Mouse (Mus musculus) ovary, postnatal 14 days (tissue): ENCODE measurements around the gene Gm42688.

Source experiments
- DNase-seq: peaks from one replicate; pipeline ENCODE4 v3.0.0; 2022; ENCODE audit warnings: low spot score

The Gm42688 gene

DNA sequence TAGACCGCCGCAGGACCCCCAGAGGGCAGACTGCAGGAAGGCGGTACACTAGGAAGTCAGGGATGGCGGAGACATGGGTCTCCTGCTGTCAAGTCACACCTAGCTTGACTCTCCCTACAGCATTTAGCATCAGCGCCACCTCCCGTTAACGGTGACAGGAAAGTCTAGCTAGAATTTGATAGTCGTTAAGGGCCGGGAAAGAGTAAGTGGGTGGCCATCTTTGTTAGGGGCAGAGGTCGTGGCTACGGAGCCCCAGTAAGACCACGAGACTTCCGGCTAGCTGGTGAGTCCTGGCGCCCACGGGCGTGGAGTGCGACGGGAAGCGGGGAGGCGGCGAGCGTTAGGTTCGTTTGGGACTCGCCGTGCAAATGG, at the start of gene Gm42688, which contains the start of gene Ccdc142:
Gm42688 (plus strand) TSS at position 302 of the 372 bp plus-strand sequence.
Ccdc142 (plus strand) TSS at position 286 of the 372 bp plus-strand sequence.
- DNase-seq, result peak; percentile 69

DNA sequence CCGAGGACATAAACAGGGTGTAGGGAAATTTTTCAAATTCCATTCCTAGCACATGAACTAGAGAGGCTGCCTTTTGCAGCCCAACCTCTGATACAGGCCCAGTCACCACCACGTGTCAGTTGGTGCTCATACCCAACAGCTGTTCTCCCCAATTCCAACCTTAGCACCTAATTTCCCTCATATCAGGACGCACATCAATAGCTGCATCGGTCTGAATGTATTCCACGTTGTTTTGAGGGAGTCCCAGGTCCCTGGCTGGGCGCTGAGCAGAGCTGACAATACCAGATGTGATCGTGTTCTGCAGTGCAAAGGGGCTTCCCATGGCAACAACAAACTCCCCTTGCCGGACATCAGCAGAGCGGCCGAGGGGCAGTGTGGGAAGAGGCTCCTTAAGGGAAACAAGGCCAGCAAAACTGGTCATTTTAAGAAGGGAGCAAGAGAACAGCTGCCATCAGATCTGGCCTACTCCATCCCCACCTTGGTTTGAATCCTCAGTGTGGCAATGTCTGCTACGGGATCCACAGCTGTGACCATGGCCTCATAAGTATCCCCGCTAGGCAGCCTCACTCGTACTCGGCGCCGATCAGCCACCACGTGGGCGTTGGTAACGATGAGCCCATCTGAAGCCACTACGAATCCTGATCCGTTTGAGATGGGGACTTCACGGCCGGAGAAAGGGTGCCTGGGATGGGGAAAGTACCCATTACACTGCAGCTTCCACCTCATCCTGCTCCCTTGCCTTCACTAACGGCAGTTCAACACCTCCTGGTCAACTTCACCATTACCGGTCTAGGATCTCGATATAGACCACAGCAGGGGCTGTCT, 48.1 kb upstream of the Gm42688 start:
- DNase-seq, result no peak

DNA sequence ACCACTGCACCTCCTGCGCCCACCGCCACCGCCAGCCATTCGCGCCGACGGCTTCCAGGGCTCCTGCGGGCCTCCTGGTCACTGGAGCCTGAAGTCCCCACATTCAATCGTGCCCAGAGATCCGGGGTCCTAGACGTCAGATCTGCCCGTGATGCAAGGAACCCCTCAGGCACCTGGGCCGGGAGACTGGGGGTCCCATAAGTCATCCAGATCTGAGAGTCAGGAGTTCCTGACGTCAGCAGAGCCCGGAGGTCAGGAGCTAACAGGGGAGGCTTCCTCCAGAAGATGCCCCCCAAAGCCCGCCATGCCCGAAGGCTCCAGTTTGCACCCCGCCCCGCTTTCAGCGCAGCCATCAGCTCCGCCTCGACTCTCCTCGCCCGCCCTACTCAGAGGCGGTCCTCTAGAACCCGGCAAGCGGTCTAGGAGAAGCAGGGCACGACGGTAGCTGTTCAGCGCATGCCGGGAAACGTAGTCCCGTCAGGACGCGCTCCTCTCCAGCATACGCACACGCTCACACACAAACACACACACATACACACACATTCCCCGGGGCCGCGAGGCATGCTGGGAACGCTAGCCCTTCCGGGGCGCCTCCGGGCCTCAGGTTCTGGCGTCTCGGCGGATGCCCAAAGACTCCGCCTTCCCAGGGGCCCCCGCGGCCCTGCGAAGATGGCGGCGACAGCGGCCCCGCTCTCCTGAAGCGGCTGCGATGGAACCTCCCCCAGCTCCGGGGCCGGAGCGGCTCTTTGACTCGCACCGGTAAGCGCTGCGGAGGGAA, 47.2 kb upstream of the Gm42688 start, which contains the start of gene Aup1:
Aup1 (plus strand) TSS at position 448 of the 778 bp plus-strand sequence.
- DNase-seq, result peak; percentile 89

DNA sequence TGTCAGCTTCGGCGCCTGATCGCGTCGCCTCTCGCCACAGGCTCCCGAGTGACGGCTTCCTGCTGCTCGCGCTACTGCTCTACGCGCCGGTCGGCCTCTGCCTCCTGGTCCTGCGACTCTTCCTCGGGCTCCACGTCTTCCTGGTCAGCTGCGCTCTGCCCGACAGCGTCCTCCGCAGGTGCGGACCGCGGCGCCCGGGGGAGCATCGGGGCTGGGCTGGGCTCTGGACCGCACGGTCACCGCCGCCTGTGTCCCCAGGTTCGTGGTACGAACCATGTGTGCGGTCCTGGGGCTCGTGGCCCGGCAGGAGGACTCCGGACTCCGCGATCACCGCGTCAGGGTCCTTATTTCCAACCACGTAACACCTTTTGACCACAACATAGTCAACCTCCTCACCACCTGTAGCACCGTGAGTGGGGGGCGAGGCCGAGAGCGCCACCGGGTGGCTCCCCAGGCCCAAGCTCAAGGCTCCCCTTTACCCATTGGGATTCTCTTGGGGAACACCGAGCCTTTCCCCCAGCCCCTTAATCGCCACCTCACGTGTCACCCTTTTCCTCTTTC, 46.5 kb upstream of the Gm42688 start, which contains the start of gene Htra2:
Htra2 (minus strand) TSS at position 403 of the 561 bp plus-strand sequence.
- DNase-seq, result peak; percentile 29

DNA sequence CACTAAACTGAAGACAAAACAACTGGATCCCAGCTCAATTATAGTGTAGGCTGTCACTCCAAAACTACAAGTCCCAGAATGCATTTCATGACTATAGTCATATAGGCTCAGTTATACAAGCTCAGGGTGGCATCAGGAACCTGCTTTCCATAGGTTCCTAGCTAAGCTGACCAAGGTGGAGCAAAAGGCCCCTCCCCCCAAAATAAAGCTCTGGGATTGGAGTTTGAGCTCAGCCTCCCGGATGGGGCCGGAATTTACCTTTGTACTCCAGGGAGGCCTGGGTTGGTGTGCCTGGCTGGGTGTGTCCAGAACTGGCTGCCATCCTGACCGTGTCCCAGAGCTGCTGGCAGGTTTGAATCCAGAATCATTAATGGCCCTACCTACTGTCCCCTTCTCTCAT, 43.6 kb upstream of the Gm42688 start, which contains the start of gene Dqx1:
Dqx1 (plus strand) TSS at position 55 of the 400 bp plus-strand sequence.
- DNase-seq, result no peak

DNA sequence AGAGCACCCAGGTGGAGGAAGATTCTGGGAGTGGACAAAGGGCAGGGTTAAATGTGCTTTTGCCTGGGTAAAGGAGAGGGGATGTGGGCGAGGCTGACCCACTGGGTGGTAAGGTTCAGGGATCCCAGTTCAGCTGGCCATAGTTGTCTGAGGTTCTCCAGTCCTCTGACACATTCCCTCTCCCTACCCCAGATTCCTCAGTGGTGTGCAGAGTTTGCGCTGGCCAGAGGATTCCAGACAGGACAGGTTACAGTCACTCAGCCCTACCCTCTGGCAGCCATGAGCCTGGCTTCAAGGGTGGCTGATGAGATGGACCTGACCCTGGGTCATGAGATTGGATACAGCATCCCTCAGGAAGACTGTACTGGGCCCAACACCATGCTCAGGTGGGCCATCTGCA, 42.7 kb upstream of the Gm42688 start:
- no peak for DNase-seq

DNA sequence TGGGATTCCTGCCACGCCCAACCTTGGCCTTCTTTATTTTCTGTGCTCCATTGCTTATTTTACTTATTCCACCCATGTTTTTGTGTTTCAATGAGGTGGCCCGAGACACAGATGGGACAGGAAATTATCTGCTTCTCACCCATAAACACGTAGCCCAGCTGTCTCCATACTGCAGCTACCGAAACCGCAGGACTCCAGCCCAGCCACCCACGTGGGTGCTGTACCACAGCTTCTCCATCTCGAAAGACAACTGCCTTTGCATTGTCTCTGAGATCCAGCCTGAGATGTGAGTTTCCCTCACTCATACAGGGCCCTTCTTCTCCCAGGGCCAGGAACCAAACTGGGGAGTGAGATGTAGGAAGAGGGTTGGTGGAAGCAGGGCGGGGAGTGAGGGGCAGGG, 35.4 kb upstream of the Gm42688 start:
- no peak for DNase-seq

DNA sequence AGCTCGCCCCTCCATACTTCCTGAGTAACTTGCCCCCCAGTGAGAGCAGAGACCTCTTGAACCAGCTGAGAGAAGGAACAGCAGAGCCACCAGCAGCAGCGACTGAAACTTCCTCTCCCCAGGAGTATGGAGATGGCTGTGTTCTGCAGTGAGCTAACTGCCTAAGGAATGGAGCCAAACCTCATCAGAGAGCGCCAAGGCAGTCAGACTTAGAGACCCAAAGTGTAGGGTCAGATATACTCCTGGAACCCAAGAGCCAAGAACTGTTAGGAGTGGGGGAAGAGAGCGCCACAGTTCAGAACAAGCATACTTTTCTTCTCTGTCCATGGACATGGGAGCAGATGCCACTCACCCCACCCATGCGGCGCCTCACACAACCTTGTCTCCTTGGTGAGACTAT, 35.0 kb upstream of the Gm42688 start:
- DNase-seq, result no peak

DNA sequence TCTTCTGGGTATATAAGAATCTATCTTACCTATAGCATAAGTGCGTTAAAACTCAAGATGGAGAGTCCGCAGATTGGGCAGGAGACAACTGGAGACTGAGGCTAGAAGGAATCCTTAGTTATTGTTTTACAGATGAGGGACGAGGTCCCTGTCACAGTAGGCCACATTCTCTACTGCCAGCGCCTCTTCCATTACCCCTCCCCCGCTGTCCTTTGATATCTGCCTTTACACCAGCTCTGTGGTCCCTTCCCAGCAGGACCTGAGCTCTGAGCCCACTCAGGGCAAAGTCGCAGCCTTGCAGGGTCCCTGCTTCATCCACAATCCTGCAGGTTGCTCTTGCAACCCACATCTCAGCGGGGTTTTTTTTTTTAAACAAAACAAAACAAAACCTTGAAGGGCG, 33.2 kb upstream of the Gm42688 start:
- DNase-seq, result no peak

DNA sequence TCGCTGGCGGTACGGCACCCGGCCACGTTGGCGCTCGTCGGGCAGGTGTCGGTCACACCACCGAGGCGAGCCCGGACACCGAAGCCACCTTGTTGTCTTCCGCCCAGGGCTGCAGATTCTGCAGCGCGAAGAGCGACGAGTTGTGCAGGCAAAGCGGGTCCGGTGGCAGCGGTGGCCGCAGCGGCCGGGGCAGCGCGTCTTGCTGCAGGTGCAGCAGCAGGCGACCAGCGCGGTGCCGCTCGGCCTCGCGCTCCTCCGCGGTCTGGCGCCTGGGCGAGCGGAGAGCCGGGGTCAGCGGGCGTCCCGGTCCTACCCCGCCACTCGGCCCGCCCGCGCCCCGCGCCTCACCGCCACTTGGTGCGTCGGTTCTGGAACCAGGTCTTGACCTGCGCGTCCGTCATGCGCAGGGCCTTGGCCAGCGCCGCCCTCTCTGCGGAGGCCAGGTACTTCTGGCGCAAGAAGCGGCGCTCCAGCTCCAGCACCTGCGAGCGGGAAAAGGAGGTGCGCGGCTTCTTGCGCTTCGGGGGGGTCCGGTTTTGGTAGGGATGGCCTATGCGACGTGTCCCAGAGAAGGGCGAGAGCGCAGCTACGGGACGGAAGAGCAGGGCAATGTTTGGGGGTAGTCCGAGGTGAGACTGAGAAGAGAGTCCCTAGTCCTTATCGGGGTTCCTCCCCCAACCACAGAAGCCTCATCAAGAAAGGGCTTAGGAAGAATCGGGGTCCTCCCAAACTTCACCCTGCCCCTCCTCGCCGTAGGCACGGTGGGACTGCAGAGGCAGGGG, 32.5 kb upstream of the Gm42688 start:
- DNase-seq, result no peak

DNA sequence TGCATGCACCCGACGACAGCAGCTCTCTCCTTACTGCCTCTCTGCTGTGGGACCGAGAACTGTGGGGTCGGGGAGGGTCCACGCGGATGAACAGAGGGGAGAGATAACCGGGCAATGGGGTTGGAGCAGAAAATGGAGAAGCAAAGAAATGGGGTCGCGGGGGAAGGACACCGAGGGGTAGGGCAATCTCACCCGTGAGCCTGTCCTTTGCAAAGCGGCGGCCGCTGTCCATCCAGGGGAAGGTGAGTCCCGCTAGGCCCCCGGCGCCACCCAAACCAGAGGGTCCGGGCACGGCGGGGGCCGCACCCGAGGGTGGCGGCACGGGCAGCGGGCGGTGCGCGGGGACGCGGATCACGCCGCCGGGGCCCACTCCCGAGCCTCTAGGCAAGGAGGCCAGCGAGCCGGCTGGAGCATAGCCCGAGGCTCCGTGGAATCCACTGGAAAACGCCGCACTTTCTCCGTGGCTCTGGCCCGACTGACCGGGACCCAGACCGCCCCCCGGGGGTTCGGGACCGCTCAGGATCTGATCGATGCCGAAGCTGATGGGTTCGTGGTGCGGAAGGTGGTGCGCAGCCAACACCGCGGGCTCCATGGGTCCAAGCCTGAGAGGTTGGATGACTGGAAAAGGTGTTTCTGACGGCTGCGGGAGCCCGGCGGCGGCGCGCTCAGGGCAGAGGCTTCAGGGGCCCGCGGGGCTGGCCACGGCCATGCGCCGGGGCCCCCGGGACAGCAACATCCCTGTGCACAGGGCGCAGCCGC, 31.8 kb upstream of the Gm42688 start:
- no peak for DNase-seq

DNA sequence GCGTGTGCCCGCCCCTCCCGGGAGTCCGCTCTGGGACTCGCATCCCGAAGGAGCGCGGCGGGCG, 31.3 kb upstream of the Gm42688 start, which contains the start of gene Tlx2:
Tlx2 (minus strand) TSS at position 47 of the 64 bp plus-strand sequence.
- no peak for DNase-seq

DNA sequence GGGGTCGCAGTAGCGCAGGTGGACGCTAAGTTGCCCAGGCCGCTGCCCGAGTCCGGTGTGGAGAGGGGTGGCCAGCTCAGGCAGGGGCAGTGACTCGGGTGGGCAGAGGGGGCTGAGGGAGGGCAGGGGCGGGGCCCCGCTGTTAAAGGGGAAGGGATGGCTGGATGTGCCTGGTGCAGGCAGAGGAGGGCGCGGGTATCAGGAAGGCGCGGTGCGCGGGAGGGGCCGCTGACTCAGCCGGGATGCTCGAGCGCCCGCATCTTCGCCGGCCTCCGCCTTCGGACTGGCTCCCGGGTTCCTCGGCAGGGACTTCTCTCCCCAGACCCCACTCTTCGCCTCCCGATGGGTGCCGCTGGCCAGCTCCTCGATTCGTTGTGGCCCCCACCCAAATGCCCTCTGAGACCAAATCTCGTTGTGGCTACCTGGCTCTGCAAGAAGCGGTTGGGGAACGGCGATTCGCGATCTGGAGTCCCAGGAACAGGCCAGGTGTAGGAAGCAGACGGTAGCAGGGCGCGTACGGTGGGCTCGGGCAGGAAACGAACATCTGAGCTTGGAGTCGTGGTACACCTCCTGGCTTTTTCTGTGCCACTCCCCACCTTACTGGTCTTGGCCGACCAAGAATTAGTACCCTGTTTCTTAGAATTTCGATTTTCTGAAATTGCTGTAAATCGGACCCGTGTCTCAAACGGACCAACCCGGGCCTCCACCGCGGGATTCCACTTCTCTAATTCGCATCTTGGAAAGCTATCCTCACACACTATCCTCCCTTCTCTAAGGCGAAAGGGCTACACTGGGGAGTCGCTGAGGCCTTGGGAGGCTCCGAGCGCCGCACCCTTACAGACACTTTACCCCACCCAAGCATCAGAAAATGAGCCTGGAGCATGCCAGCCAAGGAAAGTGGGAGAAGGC, 30.9 kb upstream of the Gm42688 start:
- no peak for DNase-seq

DNA sequence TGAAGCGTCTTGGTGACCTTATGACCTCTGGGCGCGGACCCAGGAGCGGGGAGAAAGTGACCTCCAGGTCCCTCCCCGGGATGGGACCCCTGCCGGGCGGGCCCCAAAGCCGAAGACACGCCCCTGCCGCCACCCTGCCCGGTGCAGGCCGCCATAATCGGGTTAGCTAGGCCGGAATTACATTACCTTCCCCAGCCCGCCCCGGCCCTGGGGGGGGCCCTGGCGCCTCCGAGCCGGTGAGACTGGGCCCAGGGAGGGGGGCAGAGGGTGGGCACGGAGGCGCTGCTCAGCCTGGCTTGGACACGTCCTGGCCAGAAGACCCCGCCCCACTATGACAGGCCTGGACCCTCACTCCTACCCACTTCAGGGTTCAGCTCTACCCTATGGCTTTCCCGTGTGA, 30.2 kb upstream of the Gm42688 start:
- DNase-seq, result no peak

DNA sequence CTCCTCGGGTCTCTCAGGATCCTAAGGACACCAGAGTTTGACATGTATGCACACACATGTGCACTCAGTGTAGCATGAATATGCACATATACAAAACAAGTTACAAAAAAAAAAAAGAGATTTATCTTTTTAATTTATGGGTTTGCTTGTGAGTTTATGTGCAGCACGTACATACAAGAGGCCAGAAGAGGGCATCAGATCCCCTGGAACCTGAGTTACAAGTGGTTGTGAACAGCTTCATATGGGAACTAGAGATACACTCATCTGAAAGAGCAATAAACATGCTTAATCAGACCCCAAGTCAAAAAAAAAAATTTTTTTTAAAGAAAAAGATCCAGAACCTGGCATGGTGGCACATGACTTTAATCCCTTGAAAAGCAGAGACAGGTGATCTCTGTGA, 26.4 kb upstream of the Gm42688 start:
- DNase-seq, result no peak

DNA sequence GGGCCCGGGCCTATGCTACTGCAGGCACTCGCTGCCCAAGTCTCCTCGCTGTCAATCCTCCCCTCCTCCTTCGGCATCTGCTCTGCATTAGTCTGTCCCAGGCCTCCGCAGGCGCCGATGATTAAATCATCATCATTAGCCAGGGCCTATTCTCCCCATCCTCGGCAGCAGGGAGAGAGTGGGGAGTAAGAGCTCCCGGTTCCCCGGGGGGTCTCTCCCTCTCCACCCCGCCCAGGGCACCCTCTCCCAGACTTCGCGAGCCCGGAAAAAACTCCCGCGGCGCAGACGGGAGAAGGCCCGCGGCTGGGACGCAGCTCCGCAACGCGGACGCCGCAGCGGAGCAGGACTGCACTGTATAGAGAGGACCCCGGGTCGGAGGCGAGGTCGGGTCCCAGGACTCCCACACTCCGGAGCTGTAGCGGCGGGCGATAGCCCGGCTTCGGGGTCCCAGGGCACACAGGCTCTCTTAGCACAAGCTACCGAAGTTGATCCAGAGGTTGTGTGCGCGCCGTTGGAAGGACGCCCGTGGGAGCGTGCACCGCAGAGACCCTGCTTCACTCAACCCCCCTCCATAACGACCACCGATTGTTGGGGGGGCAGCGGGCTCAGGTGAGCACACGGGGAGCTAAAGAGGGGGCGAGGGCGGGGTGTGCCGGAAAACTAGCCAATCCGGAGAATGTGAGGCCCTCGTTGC, 23.6 kb upstream of the Gm42688 start, which contains the start of gene Pcgf1:
Pcgf1 (plus strand) TSS at position 240 of the 694 bp plus-strand sequence.
- DNase-seq, result no peak

DNA sequence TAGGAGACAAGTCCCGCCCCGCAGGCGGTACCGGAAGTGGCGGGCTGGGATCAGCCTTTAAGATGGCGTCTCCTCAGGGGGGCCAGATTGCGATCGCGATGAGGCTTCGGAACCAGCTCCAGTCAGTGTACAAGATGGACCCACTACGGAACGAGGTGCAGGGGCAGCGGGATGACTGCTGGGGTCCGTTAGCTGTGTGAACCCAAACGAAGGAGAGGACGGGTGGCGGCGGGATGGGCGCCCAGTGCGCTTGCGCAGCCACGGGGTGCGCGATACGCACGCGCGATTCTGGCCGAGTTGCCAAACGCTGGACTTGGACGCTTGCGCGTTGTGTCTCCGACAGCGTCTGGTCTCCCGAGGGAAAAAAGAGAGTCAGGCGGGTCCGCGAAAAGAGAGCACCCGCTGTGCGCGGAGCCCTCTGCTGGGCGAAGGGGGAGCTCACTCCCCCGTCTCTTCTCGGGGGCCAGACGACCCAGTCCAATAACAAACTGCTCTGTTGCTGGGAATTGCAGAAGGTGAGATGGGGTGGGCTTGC, 23.0 kb upstream of the Gm42688 start:
- peak; percentile 99 for DNase-seq

DNA sequence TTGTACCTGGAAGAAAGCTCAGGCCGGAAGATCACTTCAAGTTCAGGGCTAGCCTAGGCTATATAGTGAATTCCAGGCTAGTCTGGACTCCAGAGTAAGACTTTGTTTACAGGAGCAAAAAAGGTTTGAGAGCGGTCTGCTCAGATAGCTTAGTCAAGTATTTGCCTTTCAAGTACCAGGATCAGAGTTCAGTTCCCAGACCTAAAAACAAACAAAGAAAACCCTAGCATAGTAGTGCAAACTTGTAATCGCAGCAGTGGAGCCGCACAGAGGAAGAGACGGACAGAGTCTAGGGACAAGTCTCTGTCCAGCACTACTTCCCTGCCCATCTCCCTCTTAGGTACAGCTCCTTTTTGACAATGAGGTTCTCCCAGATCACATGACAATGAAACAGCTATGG, 21.2 kb upstream of the Gm42688 start:
- DNase-seq, result no peak

DNA sequence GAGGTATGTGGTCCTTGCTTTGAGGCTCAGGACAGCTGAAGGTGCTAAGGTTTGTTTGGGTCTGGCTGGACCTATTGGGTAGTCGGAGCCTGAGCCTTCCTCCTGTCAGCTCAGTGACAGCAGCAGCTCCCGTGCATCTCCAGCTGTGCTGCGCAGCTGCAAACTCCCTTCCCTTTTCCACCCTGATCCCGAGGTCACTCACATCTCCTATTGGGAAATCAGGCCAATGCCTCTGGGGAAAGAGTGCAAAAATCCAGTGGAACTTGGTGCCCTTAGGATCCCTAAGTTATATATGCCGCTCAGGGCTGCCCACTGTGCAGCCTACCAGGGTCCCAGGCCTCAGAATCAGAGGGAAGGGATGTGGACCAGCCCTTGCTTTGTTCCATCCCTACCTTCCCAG, 17.9 kb upstream of the Gm42688 start:
- no peak for DNase-seq

DNA sequence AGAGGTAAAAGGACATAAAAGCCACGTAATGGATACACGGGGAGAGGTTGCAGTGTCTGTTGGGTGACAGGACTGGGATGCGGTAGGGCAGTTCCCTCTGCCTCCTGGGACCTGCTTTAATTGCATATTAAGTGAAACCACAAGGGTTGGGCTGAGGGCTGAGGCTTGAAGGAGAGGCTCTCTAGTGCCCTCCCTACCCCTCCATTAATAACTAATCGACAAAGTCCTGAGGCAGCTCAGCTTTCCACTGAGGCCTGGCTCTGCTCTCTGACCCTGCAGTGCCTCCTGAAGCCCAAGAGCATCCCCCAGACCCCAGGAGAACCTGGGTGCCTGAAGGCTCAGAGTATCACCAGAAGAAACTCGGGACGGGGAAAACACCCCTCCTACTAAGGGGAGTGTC, 16.9 kb upstream of the Gm42688 start:
- DNase-seq, result no peak
